Mouse (Mus musculus) left cerebral cortex, postnatal 14 days (tissue): ENCODE measurements around the gene Mxi1. TPM values are rescaled to one million over a fixed set of nuclear protein-coding genes. Genes with fewer than 3 reads are reported as not detected.

Experiments used
- DNase-seq, 2 experiments: peaks; one replicate each; pipeline ENCODE4 v3.0.0; 2021 to 2022; ENCODE audit warnings: low spot score in 2 of 2, mixed read lengths in 1 of 2
- intact Hi-C: fragments of 180-260 bp; cut with DNase I; formaldehyde crosslinking; loops from one replicate; pipeline ENCODE4 v1.15.1; 2025
- total RNA-seq, 2 experiments: library from RNA; stranded (reverse); gene quantifications; 2 replicates each; pipeline ENCODE4 v1.2.3; 2021

Gene Mxi1
- total RNA-seq, 2 experiments from 2014 or later = 80.7 to 83.7 TPM

DNA sequence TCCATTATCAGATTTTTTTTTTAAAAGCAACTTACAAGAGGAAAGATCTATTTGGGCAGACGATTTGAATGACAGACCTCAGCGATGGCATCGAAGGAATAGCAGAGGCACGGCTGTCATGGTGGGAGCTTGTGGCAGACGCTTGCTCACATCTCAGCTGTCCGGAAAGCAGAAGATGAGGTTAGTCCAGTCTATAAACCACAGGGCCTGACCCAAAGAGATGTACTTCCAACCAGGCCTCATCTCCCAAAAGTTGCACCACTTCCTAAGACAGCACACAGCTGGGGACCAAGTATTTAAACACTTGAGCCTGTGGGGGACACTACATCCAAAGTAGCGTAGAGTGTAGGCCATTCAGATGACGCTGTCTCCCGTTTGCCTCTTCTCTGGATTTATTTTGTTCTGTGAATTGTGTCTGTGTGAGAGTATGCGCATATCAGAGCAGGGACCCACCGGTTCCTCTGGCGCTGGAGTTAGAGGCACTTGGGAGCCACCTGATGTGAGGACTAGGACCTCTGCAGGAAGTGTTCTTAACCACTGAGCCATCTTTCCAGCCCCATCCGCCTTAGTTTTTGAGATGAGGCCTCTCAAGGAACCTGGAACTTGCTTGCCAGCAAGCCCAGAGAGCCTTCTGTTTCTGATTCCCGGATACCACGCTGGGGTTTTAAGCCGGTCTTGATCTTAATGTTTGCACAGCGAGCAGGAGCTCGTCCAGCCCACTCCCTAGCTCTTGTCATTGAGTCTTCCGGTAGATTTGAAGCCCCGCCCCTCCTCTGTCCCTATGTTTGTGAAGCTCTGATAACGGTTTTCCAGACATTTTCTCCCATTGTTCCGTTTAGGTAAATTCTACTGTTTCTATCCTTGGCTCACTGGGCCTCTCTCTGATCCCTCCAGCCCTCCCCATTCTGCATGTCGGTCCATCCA is 13.7 kb upstream of the Mxi1 start:
- DNase-seq = no peak
- intact Hi-C loops = no loop called here

DNA sequence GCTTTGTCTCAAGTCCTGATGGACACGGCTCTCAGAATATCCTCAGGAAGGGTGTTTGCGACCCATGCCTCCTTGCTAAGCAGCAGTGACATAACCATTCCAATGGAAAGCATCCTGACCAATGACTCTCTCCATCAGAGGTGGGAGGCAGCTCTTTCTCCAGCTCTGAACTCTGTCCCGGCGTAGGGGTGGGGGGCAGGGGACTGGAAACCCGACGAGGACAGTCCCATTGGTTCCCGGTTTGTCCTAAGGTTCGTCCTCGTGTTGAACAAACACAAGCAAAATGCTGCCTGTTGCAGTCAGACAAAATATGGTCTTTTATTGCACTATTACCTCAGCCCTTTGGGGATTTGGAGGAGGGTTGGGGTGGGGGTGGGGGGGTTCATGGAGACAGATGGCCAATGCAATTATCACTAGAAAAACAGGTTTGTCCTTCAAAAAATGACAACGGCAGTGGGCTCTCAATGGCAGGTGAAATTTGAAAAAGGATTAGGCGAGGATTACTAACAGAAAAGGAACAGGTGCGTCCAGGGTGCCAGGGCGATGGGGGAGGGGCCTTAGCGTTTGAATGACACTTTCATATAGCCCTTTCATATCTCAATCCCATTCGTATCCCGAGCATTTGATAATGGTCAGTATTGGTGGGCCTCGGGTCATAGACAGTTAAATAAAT is 11.0 kb upstream of the Mxi1 start:
- intact Hi-C loops = no loop called here
- DNase-seq = no peak

DNA sequence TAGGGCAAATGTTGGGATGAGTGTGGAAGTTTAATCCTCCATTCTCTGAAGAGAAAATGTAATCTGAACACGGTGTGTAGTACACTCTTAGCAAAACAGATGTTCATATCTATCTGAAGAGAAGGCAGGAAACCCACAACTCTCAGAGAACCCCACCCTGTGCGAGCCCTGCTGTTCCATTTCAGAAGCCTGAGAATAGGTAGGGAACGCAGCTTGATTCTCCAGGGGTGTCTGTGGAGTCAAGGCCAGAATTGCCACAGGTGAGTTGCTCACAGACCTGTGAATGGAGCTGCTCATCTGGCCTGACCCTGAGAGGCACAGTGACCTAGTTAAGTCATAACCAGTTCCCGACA is 10.5 kb upstream of the Mxi1 start:
- no peak for DNase-seq
- intact Hi-C loops = no loop called here

DNA sequence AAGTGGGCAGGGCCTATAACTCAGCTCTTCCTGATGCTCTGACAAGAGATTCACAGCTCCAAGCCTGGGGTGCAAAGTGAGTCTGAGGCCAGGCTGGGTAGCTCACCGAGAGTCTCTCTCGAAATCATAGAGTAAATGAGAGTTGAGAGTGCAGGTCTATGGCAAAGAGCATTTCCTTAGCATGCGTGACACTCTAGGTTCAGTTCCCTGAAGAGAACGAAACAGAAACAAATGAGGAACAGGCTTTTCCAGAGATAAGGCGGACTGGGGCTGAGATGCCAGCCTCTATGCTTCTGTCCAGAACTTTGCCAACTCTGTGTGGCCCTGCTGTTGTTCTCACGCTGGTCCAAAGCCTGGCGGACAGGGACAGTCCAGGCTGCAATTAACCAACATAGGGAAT is 6.9 kb upstream of the Mxi1 start:
- no peak for DNase-seq
- intact Hi-C loops = no loop called here

DNA sequence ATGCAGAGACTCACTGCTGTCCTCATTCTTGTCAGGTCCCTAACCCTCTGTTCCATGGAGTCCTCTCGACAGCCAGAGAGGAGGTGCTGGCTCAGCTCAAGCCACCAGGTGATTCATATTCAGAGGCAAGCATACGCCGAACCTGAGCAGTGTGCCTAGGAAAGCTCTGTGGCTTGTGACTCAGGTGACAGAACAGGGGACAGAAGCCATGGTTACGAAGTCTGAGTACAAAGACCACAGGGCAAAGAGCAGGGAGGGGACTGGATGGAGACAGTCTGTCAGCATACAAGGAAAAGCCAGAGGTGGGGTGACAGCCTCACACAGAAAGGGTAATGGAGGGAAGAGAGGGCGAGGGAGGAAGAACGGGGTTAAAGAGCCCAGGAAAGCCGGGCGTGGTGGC is 4.7 kb upstream of the Mxi1 start:
- no peak for DNase-seq
- intact Hi-C loops = no loop called here

DNA sequence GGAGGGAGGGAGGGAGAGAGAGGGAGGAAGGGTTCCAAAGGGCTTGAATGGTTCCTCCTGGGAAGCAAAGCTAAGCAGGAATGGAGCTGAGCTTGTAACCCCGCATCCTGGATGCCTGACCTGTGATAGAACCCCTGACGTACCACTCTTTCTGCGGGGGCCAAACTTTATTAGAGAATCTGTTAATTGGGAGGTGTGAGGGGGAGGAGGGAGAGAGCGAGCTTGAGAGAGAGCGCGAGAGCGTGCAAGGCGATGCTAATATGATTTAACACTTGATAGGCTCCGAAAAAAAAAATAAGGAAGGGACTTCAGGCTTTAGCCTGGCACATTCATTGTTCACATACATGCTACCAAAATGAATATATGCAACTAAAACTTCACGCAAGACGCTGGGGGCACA is 3.6 kb upstream of the Mxi1 start:
- no peak for DNase-seq
- intact Hi-C loops = no loop called here

DNA sequence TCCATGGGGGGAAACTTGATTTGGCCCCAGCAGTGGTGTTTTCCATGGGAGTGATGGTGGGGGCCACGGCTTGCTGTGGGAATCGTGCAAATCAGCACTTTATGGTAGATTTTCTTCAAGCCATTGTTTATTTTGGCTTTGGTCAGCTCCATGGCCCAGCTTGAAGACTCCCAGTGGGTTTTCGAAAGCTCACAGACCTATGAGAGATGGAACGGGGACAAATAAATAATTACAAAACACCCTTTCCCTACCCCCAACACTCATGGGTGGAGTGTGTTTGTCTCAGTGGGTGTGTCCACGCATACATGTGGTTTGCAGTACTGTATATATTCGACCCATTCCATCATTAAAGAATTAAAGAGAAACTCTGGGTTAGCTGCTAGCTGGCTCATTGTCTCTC is 3.1 kb upstream of the Mxi1 start:
- intact Hi-C loops = no loop called here
- no peak for DNase-seq

DNA sequence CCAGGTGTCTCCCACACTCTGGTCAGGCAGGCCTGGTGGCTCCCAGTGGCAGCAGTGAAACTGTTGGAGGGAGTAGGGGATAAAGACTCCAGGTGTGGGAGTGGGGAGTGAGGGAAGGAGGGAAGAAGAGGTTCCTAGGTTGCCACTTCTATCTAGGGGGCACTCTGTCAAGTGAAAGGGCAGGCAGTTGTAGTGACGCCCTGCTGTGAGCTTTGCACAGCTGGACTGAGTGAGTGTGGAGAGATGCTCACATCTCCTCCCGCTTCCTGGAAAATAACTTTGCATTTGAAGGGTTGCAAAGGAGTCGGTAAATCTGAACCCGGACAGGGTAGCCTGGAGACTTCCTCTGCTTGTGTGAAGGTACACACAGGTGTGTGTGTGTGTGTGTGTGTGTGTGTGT is 687 bp upstream of the Mxi1 start:
- DNase-seq = no peak
- intact Hi-C loops = loop anchor here (2.0 to 10.0 kb wide), 4 partner anchors 55 to 275 kb away; partner anchors contain the start of gene Add3

DNA sequence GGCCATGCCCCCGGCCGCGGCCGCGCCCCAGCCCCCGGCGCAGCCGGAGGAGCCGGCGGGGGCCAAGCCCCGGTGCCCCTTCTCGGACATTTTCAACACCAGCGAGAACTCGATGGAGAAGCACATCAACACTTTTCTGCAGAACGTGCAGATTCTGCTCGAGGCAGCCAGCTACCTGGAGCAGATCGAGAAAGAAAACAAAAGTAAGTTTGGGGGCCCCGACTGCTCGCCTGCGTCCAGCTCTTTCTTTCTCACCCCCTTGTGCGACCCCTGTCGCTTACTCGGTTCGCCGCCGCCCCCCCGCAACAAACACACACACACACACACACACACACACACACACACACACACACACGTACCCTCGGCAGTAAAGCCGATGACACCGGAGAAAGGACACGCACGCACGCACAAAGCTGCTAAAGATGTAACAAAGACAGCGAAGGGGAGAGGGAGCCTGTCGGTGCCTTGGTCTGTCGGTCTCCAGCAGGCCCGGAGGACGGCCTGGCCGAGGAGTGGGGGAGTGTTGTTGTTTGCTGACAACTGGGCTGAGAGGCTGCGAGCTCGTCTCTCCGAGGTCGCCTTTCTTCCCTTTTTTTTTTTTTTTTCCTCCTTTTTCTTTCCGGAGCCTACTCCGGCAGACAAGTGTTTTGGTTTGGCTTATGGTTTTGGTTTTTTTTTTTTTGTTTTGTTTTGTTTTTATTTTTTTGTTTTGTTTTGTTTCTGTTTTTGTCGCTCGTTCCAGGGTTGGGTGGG is 629 bp downstream of the Mxi1 start:
- intact Hi-C loops = loop anchor here (2.0 to 10.0 kb wide), 4 partner anchors 54 to 276 kb away; partner anchors contain the start of gene Add3

DNA sequence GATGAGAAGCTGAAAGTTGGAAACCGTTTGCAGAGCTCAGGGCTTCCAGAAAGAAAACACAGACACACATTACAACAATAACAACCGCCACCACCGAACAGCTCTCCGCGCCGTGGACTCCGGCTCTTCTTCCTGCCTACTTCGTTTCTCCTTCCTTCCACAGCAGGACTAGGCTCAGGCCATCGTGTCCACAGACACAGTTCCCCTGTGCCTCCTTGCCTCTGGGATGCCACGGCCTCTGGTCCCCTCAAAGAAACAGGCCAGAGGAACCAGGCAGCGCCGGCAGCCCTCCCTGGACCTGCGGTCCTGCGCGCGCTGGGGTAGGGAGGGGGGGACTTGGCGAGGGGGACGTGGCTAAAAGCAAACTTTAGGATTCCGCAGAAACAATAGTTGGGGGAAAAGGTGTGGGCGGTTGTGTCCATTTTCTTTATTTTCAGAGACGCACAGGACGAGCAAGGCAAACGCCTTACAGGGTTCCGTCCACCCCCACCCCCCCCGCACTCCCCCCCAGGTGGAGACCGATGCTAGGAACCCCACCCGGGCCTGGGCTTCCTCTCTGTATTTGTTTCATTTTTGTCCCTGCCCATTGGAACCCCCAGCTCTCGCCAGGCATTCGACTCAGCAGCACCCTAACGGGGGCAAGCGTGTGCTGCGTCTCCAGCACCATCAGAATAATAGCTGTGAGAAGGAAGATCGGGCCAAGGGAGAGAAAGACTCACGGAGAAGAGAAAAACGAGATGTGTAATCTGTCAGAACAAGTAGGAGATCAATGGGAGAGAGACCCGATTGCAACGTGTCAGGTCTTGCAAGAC is 1.4 kb downstream of the Mxi1 start:
- peak in 1 of 2 experiments; percentile 31 for DNase-seq

More for the DNA sequence above, 629 bp downstream of the Mxi1 start:
- peak in 1 of 2 experiments; percentile 31 for DNase-seq

DNA sequence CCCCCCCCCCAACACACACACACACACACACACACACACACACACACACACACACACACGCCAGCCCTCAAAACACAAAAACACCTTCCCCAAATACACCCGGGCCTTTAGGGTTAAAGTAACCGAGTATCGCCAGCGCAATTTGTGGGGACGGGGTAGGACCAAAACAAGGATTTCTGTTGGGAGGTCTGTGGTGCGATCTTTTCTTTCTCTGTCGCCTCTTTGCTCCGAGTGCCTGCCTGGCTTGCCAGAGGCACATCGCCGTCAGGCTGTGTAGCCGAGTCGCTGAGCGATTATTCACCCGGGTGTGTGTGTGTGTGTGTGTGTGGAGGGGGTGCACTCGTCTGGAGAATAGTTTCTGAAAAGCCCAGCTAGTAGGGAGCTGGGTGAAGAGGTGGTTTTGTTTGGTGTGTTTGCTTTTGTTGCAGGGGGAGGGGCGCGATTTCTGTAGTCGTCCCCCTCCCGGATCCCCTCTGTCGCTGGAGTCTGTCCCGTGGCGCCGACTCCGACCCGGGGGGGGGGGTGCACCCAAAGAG is 2.1 kb downstream of the Mxi1 start:
- intact Hi-C loops = loop anchor here (5.0 to 10.0 kb wide), 3 partner anchors 65 to 278 kb away; partner anchors contain the start of gene Add3
- peak; percentile 57 to 80 for DNase-seq

More for the DNA sequence above, 1.4 kb downstream of the Mxi1 start:
- intact Hi-C loops = loop anchor here (2.0 to 10.0 kb wide), 4 partner anchors 53 to 277 kb away; partner anchors contain the start of gene Add3

DNA sequence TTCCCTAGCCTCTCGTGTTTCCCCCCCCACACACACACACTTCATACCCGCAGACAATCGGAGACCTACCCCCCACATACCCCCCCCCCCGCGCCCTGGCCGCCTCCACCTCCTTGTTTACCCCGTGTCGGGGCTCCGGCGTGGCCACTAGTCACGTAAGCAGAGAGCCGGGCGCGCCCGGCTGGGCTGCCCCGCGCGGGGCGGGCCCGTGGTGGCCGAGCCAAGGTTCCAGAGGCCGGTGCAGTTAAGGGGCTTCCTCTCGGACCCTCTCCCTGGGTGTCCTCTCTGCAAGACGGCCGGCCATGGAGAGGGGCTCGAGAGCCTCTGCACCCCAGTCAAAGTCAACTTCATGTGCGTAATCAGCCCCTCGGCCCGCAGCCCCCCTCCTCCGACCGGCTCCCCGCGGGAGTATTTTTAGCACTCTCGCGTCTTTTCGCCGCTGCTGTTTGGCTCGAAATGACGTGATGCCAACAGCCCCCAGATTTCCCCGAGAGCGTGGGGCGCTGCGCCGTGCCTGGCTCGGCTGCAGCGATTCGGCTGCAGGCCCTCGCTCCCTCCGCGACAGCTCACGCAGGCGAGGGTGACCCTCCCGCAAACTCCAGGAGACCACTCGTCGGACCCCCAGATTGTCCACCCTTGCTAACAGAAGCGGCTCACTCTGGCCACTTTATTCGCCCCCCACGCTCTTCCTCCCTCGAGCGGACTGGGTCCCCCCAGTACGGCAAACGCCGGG is 2.8 kb downstream of the Mxi1 start:
- intact Hi-C loops = loop anchor here (5.0 to 10.0 kb wide), 3 partner anchors 66 to 278 kb away; partner anchors contain the start of gene Add3

DNA sequence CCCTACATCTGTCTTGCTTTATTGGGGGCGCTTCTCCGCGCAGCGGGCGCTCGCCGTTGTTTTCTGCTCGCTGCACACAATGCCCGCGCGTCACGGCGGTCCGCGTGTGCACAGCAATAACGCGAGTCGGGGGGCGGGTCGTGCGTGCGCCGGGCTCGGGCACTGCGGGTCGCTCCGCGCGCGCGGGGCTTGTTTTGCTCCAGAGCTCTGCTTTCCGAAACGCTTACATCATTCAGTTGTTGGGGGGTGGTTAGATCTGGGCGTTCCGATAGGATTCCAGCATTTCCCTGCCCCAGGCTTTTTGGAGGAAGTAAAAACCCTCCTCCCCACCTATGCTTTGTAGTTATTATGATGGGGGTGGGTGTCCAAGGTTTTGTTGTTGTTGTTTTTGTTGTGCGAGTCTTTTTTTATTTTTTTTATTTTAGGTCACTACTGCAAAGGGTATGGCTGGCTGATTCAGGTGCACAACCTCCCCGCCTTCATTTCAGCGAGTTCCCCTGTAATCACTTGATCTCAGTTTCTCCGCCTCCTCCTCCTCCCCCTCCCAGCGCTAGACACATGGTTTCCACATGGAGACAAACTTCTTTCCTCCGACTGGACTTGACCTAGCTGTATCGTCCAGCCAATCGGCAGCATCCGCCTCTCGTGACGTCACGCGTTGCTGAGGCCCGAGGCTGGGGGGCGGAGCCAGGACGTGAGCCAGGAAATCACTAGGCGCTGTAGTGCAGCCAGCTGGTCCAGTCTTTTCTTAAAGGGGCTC is 3.5 kb downstream of the Mxi1 start:
- intact Hi-C loops = loop anchor here (5.0 to 10.0 kb wide), 3 partner anchors 67 to 279 kb away; partner anchors contain the start of gene Add3

More for the DNA sequence above, 2.8 kb downstream of the Mxi1 start:
- peak; percentile 86 to 92 for DNase-seq

DNA sequence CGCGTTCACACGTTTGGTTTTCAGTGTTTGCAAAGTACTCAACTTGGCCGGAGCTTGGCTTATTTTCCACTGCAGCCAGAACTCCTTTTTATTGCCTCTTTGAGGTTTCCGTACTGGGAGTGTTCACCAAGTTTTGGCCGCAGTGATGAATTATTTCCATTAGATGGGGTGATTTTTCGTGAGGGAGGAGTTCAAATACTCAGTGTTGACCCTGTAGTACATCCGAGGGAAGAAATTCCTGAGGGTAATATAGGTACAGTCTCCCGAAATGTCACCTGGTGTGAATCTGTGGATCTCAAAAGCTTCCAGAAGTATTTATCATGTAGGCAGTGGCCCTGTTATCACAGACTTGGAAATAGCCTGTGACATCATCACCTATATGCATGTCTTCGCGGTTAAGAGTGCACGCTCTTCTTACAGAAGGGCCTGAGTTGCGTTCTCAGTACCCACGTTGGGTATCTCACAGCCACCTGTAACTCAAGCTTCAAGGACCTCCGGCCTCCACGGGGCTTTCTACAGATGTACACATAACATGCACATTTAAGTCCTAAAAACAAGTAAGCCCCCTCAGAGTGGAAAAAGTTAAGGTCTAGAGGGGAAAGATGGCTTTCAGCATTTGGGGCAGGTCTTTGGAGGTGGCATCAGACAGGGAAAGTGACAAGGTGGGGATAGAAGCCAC is 4.4 kb downstream of the Mxi1 start:
- DNase-seq = no peak
- intact Hi-C loops = loop anchor here (5.0 to 10.0 kb wide), 3 partner anchors 67 to 280 kb away; partner anchors contain the start of gene Add3

More for the DNA sequence above, 3.5 kb downstream of the Mxi1 start:
- peak; percentile 100 for DNase-seq

DNA sequence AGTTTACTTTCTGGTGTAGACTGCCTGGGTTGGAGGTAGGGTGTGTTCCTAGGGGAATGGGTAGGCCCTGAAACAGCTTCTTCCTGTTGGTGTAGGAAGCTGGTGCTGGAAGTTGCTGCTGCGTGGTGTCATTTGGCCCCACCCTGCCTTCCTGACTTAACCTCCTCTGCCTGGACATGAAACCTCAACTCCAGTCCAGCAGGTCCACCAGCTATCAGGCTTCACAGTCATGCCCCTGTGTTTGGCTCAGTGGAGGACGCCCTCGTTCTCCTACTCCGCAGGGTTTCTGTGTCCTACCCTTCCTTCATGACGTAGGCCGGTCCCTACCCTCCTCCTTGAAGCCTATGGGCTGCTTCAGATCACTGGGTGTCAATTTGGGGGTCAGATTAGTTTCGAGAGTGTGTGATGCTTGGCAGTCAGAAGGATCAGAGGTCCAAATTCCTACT is 4.9 kb downstream of the Mxi1 start:
- intact Hi-C loops = loop anchor here (10.0 kb wide), 1 partner anchor 280 kb away; no protein-coding TSS in a partner anchor

DNA sequence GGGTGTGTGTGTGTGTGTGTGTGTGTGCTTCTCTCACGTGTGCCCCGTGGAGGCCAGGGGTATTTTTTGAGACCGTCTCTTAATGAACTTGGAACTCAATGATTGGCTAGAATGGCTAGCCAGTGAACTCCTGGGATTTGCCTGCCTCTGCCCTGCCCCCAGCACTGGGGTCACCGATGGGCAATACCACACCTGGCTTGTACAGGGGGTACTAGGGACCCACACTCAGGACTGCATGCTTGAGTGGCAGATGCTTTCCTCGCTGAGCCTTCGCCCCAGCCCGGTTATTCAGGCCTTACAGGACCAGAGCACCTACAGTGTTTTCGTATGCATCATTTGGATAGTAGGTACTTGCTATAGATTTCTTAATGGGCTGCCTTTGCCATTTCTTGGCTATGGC is 5.8 kb downstream of the Mxi1 start:
- intact Hi-C loops = loop anchor here (10.0 kb wide), 1 partner anchor 281 kb away; no protein-coding TSS in a partner anchor
- no peak for DNase-seq

More for the DNA sequence above, 4.9 kb downstream of the Mxi1 start:
- DNase-seq = no peak
